Mouse (Mus musculus) brain, adult 10 weeks (tissue): ENCODE measurements around the gene Ubxn7. TPM values are rescaled to one million over a fixed set of nuclear protein-coding genes. Genes with fewer than 3 reads are reported as not detected.

Experiments
- polyA plus RNA-seq: library from polyadenylated mRNA; stranded (reverse); fragments of 350-450 nt; fragmentation: Illumina TruSeq; extraction: RNeasy Lipid Tissue Mini Kit (QIAGEN cat#74804); gene quantifications from one replicate; pipeline ENCODE4 v1.2.3, GENCODE M21; 2015; ENCODE audit warnings: low read depth, low replicate concordance

Gene Ubxn7
- polyA plus RNA-seq, result 13.6 TPM

GRCm38 (mm10) chr16:32332040-32332555 is at the start of gene Ubxn7:
Gene Ubxn7, plus strand, starts transcription at chr16:32332257.

GRCm38 (mm10) chr16:32400267-32400666 is 68.2 kb downstream of the Ubxn7 start, which contains the start of gene Tm4sf19:
Gene Tm4sf19, plus strand, starts transcription at chr16:32400506.

DNA sequence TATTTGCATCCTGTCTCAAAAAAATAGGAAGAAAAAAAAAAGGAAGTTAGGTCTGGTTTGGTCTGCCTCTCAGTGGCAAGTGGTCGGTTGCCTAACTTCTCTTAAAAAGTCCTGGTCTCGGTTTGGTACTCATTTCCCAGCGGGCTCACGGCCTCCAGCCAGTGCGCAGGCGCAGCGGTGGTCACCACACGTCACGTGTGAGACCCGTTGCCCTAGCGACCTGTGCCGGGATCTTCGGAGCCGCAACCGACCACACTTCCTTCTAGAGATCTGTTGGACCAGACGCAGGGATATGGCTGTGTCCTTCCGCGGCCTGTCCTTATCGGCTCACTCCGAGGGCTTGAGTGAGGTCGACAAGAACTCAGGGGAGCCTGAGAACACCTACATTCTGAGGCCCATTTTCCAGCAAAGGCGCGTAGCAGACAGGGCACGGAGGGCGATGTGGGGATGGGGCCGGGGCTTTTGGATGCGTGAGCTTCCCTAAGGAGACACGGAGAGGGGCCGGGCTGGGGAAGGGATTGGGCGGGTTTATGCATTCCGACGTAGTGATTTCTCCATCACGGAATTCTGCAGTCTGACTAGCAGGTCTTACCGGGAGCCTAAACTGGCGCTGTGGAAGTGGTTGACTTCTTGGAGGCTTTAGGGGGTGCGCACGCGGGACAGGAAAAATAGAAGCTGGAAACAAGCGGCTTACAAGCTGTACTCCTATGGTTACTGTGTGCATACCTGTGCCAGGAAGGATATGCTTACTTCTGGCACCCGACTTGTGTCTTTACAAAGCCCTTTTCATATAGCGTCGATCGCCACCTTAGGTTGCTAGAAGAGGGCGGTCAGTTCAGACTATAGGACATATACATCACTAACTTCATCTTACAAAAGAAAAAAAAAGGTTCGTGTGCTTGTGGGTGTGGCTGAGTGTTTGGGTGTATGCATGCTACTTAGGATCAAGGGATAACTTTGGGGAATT is 87.7 kb downstream of the Ubxn7 start, which contains the start of gene Tctex1d2:
Gene Tctex1d2 (plus strand): TSS at position 186 of the 967 bp plus-strand sequence.

GRCm38 (mm10) chr16:32430474-32431046 is 98.5 kb downstream of the Ubxn7 start, which contains the start of gene Pcyt1a:
Gene Pcyt1a, plus strand, starts transcription at chr16:32430921.

Other genes starting within 250 kb of the Ubxn7 start
- 36.6 TPM for gene Pigx, start 232.5 kb upstream of the Ubxn7 start, polyA plus RNA-seq
- gene Cep19, start 232.5 kb upstream of the Ubxn7 start, polyA plus RNA-seq, result 96.5 TPM
- 5.6 TPM for gene Nrros, start 166.7 kb upstream of the Ubxn7 start, polyA plus RNA-seq
- not detected for gene Bex6, start 152.4 kb upstream of the Ubxn7 start, polyA plus RNA-seq
- gene Fbxo45, start 85.1 kb upstream of the Ubxn7 start, polyA plus RNA-seq, result 34.5 TPM
- 18.7 TPM for gene Wdr53, start 85.0 kb upstream of the Ubxn7 start, polyA plus RNA-seq
- not detected for gene Smco1, start 60.8 kb upstream of the Ubxn7 start, polyA plus RNA-seq
- gene Rnf168, start 54.8 kb upstream of the Ubxn7 start, polyA plus RNA-seq, result 25.9 TPM
- gene Tm4sf19, start 68.2 kb downstream of the Ubxn7 start, polyA plus RNA-seq, result not detected
- 31.1 TPM for gene Tctex1d2, start 87.4 kb downstream of the Ubxn7 start, polyA plus RNA-seq
- 25.0 TPM for gene Pcyt1a, start 98.7 kb downstream of the Ubxn7 start, polyA plus RNA-seq
- not detected for gene Slc51a, start 155.6 kb downstream of the Ubxn7 start, polyA plus RNA-seq
- not detected for gene Zdhhc19, start 164.0 kb downstream of the Ubxn7 start, polyA plus RNA-seq